Mouse (Mus musculus): Measurements from ENCODE around the gene Ghr. TPM values are rescaled to one million over a fixed set of nuclear protein-coding genes. Genes with fewer than 3 reads are reported as not detected.

The Ghr gene
- total and polyA plus RNA-seq, 2 experiments from 2014 or later, result 5.7 to 8.0 TPM

DNA sequence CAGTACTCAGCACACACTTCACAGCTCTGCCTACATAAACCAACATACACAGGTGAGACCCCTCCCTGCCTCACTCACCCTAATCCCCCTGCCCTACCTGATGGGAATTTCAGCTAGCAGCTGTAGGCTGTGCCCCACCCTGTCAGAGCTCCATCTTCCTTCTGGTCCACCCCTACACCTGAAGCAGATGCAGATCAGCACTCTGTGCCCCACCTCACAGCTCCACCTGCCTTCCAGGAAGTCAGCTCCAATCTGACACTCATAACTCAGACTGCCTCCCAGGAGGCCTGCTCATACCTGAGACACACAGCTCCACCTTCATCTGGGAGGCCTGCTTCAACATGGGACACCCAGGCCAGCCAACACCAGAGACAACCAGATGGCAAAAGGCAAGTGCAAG lies 192.6 kb downstream of the Ghr start:
- Histone ChIP-seq H3K27me3 (ENCODE audit: insufficient read depth, low read length) (no peaks in the 10 kb centered on the region), H3K36me3 (ENCODE audit: insufficient read depth) (no peaks in the 10 kb centered on the region), H3K4me3 (ENCODE audit: low read depth, low read length) (no peak overlapping the region), H3K27ac (ENCODE audit: low read depth, low read length) (no peak overlapping the region), H3K9me3 (ENCODE audit: low read length) (no peaks in the 10 kb centered on the region), H3K4me1 (ENCODE audit: insufficient read depth) (no peaks in the 10 kb centered on the region), H3K4me2 (ENCODE audit: low read depth) (no peak overlapping the region), H3K9ac (no peak overlapping the region)
- DNase-seq, result no peak
- no peak for TF ChIP-seq CTCF (IDR thresholded peaks at IDR 0.05; ENCODE audit: low read depth)
- no peak for ATAC-seq

DNA sequence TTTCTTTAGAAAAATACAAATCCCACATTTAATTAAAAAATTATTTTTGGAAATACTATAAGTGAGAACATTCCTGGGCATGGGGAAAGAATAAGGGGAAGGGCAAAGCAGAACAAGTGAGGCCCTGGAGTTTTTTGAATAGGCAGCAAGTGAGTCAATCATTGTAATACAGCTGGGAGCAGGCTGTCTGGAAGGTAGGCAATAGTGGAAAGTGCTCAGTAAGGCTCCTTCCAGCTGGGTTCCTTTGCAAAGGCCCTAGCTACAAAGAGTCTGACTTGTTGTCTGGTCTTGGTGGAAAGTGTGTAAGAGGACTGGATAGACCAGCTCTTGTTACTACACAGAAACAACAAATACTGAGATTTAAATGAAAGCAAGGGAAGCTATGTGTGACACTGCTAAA lies 194.3 kb downstream of the Ghr start:
- no peak for TF ChIP-seq CTCF (IDR thresholded peaks at IDR 0.05; ENCODE audit: low read depth)
- H3K4me1 ChIP-seq (ENCODE audit: insufficient read depth), result no peaks in the 10 kb centered on the region
- no peak for DNase-seq
- no peaks in the 10 kb centered on the region for H3K9me3 ChIP-seq (ENCODE audit: low read length)
- ATAC-seq, result no peak
- H3K9ac ChIP-seq, result no peak overlapping the region
- H3K27ac ChIP-seq (ENCODE audit: low read depth, low read length), result no peak overlapping the region
- no peaks in the 10 kb centered on the region for H3K36me3 ChIP-seq (ENCODE audit: insufficient read depth)
- no peak overlapping the region for H3K4me2 ChIP-seq (ENCODE audit: low read depth)
- H3K4me3 ChIP-seq (ENCODE audit: low read depth, low read length), result no peak overlapping the region
- no peaks in the 10 kb centered on the region for H3K27me3 ChIP-seq (ENCODE audit: insufficient read depth, low read length)

GRCm38 (mm10) chr15:3388485-3388884 lies 194.8 kb downstream of the Ghr start:
- no peak for TF ChIP-seq CTCF (IDR thresholded peaks at IDR 0.05; ENCODE audit: low read depth)
- no peak overlapping the region for H3K9ac ChIP-seq
- H3K27ac ChIP-seq (ENCODE audit: low read depth, low read length), result no peak overlapping the region
- H3K9me3 ChIP-seq (ENCODE audit: low read length), result no peaks in the 10 kb centered on the region
- H3K4me2 ChIP-seq (ENCODE audit: low read depth), result no peak overlapping the region
- no peak for ATAC-seq
- H3K4me1 ChIP-seq (ENCODE audit: insufficient read depth), result no peaks in the 10 kb centered on the region
- H3K36me3 ChIP-seq (ENCODE audit: insufficient read depth), result no peaks in the 10 kb centered on the region
- no peak overlapping the region for H3K4me3 ChIP-seq (ENCODE audit: low read depth, low read length)
- DNase-seq, result no peak
- 66% methylated on average over 2 of the region's 2 CpGs for WGBS
- H3K27me3 ChIP-seq (ENCODE audit: insufficient read depth, low read length), result no peaks in the 10 kb centered on the region

DNA sequence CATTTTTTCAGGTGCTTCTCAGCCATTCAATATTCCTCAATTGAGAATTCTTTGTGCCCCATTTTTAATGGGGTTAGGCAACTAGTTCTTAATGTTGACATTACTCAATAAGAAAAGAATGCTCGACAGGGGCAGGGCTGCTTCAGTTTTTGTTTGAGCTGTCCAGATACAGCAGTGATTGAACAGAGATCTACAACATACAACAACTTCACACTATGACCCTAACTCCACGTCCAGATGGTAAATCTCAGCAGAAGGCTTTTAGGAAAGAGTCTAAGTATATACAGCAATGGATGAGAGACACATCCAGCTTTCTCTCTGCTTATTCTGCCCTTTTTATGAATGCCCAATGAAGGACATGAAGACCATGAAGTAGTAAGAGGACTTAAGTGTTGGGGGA lies 199.5 kb downstream of the Ghr start:
- 55% methylated on average over 2 of the region's 2 CpGs for WGBS
- Histone ChIP-seq H3K9me3 (ENCODE audit: low read length) (no peaks in the 10 kb centered on the region), H3K4me2 (ENCODE audit: low read depth) (no peak overlapping the region), H3K27me3 (ENCODE audit: insufficient read depth, low read length) (no peaks in the 10 kb centered on the region), H3K4me1 (ENCODE audit: insufficient read depth) (no peaks in the 10 kb centered on the region), H3K4me3 (ENCODE audit: low read depth, low read length) (no peak overlapping the region), H3K27ac (ENCODE audit: low read depth, low read length) (no peak overlapping the region), H3K36me3 (ENCODE audit: insufficient read depth) (no peaks in the 10 kb centered on the region), H3K9ac (no peak overlapping the region)
- ATAC-seq (no peak), DNase-seq (no peak)
- TF ChIP-seq CTCF (IDR thresholded peaks at IDR 0.05; ENCODE audit: low read depth), result no peak

GRCm38 (mm10) chr15:3381413-3381812 lies 201.9 kb downstream of the Ghr start:
- no peak for ATAC-seq
- H3K4me1 ChIP-seq (ENCODE audit: insufficient read depth), result no peaks in the 10 kb centered on the region
- H3K9ac ChIP-seq, result no peak overlapping the region
- no peak for DNase-seq
- H3K4me2 ChIP-seq (ENCODE audit: low read depth), result no peak overlapping the region
- H3K27me3 ChIP-seq (ENCODE audit: insufficient read depth, low read length), result no peaks in the 10 kb centered on the region
- H3K9me3 ChIP-seq (ENCODE audit: low read length), result no peaks in the 10 kb centered on the region
- H3K4me3 ChIP-seq (ENCODE audit: low read depth, low read length), result no peak overlapping the region
- H3K27ac ChIP-seq (ENCODE audit: low read depth, low read length), result no peak overlapping the region
- H3K36me3 ChIP-seq (ENCODE audit: insufficient read depth), result no peaks in the 10 kb centered on the region
- no peak for TF ChIP-seq CTCF (IDR thresholded peaks at IDR 0.05; ENCODE audit: low read depth)
- 81% methylated on average over 6 of the region's 6 CpGs for WGBS

GRCm38 (mm10) chr15:3368261-3368832 lies 214.9 kb downstream of the Ghr start:
- no peaks in the 10 kb centered on the region for H3K9me3 ChIP-seq (ENCODE audit: low read length)

GRCm38 (mm10) chr15:3356073-3356766 lies 227.1 kb downstream of the Ghr start:
- Histone ChIP-seq H3K9ac (no peak overlapping the region), H3K27ac (ENCODE audit: low read depth, low read length) (no peak overlapping the region), H3K4me1 (ENCODE audit: insufficient read depth) (peaks cover 3% of the 10 kb centered on the region; the same call in 1 of the 2 replicates), H3K27me3 (ENCODE audit: insufficient read depth, low read length) (no peaks in the 10 kb centered on the region), H3K9me3 (ENCODE audit: low read length) (no peaks in the 10 kb centered on the region), H3K4me2 (ENCODE audit: low read depth) (peak overlapping the region; percentile 31), H3K36me3 (ENCODE audit: insufficient read depth) (no peaks in the 10 kb centered on the region), H3K4me3 (ENCODE audit: low read depth, low read length) (peak overlapping the region; percentile 5; the same call in 1 of the 2 replicates)
- peak; percentile 44 for DNase-seq
- WGBS, result 46% methylated on average over 4 of the region's 4 CpGs
- TF ChIP-seq CTCF (IDR thresholded peaks at IDR 0.05; ENCODE audit: low read depth), result peak; percentile 71
- ATAC-seq, result peak; percentile 72

More at GRCm38 (mm10) chr15:3368261-3368832, 214.9 kb downstream of the Ghr start:
- H3K9ac ChIP-seq, result no peak overlapping the region
- ATAC-seq, result no peak
- H3K27ac ChIP-seq (ENCODE audit: low read depth, low read length), result no peak overlapping the region
- no peaks in the 10 kb centered on the region for H3K27me3 ChIP-seq (ENCODE audit: insufficient read depth, low read length)
- H3K4me3 ChIP-seq (ENCODE audit: low read depth, low read length), result no peak overlapping the region
- no peak for TF ChIP-seq CTCF (IDR thresholded peaks at IDR 0.05; ENCODE audit: low read depth)
- 65% methylated on average over 2 of the region's 2 CpGs for WGBS
- no peak overlapping the region for H3K4me2 ChIP-seq (ENCODE audit: low read depth)
- H3K4me1 ChIP-seq (ENCODE audit: insufficient read depth), result no peaks in the 10 kb centered on the region
- no peak for DNase-seq
- no peaks in the 10 kb centered on the region for H3K36me3 ChIP-seq (ENCODE audit: insufficient read depth)
